Mouse (Mus musculus) hindlimb bud, embryonic 11.5 days (tissue): ENCODE measurements around the gene Syt11.
"Not testable (repeated sequence)": the region's sequence is repeated elsewhere in the genome, so short reads cannot be mapped to it uniquely, and the experiment has no call there.

Experiments used
- DNase-seq: peaks from one replicate; pipeline ENCODE4 v3.0.0-alpha.2; 2012; ENCODE audit warnings: low read depth, low spot score; ENCODE audit errors: extremely low spot score

Syt11 gene

GRCm38 (mm10) chr3:88738641-88739040, 36.3 kb downstream of the Syt11 start:
- no peak for DNase-seq

GRCm38 (mm10) chr3:88736556-88736955, 38.4 kb downstream of the Syt11 start:
- DNase-seq = no peak

DNA sequence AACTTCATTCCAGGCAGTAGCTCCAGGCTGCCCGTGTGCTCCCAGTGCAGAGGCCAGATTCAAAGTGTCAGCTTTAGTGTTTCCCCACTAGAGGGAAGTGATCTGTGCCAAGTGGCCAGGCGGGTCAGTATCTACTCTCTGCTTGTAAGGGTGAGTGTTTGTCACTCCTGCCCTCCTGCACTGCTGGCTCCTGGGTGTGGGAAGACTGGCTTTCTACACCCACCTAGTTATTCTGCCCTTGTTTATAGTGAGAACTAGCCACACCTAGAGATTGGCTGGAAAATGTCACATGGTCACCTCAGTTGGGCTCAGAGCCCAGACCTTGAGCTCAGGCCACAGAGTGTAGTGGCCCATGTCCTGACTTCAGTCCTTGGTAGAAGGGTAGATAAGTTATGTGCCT, 55.9 kb downstream of the Syt11 start:
- DNase-seq = no peak

DNA sequence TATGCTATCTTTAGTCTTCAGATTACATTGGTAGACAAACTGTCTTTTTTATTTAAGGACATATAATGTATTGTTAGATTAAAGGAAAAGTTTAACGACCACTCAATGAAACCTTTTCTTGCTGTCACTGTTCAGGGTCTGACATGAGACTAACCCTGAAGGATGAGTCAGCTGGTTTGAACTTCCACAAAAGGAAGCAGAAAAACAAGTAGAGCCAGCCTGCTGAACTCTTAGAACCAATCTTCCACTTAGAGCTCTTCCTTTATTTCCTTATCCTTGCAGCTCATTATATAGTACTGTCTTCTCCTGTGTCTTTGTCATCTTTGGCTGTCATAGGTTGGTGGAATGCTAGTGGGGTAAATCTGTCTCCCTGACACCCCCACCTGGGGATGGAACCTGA, 57.1 kb downstream of the Syt11 start:
- DNase-seq = no peak

DNA sequence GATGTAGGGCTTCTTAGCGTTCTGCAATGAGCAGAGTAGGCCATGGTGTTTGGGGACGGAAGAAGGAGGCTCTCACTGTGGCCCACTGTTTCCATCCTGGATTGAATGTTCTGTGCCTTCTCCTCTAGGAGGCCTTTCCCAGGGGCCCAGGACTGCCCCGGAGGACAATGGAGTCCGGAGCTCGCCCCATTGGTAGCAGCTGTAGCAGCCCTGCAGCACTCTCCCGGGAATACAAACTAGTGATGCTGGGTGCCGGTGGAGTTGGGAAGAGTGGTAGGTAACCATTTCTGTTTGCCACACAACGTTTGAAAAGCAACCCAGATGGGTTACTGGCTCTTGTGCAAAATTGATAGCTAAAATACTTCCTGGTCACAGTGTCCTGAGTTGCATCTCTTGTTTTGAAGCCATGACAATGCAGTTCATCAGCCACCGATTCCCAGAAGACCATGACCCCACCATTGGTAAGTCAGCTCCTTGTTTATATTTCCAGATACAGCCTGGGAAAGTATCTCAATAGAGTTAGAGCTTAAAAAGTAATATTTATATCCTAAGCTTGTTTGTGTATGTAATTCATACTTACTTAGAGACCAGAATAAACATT, 57.7 kb downstream of the Syt11 start:
- no peak for DNase-seq

DNA sequence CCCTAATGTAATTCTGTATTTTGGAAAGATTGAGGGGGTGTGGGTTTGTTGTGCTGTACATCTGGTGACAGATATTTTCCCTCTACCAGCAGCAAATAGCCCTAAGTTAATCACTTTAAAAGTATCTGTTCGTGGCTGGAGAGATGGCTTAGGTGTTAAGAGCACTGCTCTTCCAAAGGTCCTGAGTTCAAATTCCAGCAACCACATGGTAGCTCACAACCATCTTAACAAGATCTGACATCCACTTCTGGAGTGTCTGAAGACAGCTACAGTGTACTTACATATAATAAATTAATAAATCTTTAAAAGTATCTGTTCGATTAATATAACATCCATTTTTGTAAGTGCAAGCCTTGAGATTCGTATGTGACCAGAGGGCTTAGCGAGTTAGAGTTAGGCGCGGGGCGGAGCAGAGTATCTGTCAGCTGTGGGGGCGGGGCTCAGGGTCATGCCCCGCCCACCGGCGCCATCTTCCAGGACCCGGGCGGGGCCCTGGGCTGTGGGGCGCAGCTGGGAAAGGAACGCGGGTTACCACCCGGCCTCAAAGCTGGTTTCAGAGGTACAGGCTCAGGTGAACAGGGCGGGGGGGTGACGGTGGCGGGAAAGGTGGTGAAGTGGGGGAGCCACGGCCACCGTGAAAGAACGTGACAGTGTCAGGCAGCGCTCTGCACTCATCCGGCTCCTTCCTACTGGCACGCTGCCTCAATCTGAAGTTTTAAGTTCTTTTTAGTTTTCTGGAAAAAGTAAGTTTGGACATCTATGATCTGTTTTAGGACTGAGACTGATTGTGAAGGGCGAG, 58.4 kb downstream of the Syt11 start, which contains the start of gene Rit1:
Gene Rit1 (plus strand): TSS at position 440 of the 799 bp plus-strand sequence.
- peak; percentile 39 for DNase-seq

DNA sequence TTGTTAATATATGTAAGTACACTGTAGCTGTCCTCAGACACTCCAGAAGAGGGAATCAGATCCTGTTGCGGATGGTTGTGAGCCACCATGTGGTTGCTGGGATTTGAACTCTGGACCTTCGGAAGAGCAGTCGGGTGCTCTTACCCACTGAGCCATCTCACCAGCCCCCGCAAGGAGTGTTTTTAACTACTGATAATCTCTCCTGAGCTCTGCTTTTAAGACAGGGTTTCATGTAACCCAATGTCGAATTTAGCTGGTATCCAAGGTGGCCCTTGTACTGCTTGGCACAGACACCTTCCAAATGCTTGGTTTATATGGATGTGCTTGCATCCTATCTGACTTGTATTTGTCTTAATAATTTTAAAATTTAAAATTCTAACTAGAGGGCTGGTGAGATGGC, 59.2 kb downstream of the Syt11 start:
- DNase-seq = not testable (repeated sequence)

GRCm38 (mm10) chr3:88714725-88715124, 60.2 kb downstream of the Syt11 start:
- DNase-seq = no peak

- DNase-seq = no peak
Measured at GRCm38 (mm10) chr3:88713709-88714108, 61.3 kb downstream of the Syt11 start.

- no peak for DNase-seq
Measured at GRCm38 (mm10) chr3:88701222-88701621, 73.7 kb downstream of the Syt11 start.

DNA sequence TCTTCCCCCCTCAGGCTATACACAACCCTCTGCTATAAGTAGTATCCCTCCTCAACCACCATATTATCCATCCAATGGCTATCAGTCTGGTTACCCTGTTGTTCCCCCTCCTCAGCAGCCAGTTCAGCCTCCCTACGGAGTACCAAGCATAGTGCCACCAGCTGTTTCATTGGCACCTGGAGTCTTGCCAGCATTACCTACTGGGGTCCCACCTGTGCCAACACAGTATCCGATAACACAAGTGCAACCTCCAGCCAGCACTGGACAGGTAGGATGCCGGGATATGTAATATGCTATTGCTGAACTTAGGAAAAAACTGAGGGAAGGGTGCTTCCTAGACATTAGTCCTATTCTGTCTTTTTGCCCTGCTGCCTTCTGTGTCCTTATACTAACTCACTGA, 74.7 kb downstream of the Syt11 start:
- DNase-seq = no peak

- DNase-seq = no peak
Measured at GRCm38 (mm10) chr3:88698834-88699233, 76.1 kb downstream of the Syt11 start.

- DNase-seq = no peak
Measured at GRCm38 (mm10) chr3:88698051-88698450, 76.9 kb downstream of the Syt11 start.

DNA sequence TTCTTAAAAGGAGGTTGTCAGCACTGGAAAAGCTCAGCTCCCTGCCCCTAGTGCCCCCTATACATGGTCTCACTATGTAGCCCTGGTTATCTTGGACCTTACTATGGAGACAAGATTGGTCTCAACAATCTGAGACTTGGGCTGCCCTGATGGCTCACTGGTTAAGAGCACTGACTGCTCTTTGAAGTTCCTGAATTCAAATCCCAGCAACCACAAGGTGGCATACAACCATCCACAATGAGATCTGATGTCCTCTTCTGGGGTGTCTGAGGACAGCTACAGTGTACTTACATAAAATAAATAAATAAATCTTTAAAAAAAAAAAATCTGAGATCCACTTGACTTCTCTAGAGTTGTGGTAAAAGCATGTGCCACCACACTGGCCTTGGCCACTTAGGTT, 79.4 kb downstream of the Syt11 start:
- DNase-seq = no peak
